Mouse (Mus musculus) limb, embryonic 13.5 days (tissue): ENCODE measurements at regions not wholly inside any gene's neighbourhood (a gene's known extent, or its start where the extent isn't known, plus 50 kb on each side); places are given as distances from the start of the nearest gene placed in this dataset.

ENCODE experiments used
- ATAC-seq: fragments of 200-750 bp; cut with Nextera tagmentation; 2 replicates; pipeline ENCODE4 v1.8.0; 2017; ENCODE audit warnings: low read depth, moderate number of reproducible peaks, moderate TSS enrichment; ENCODE audit not compliant: low FRiP score
- H3K27ac ChIP-seq: fragments of 300-500 bp; sonication (generic); 2 replicates; pipeline ENCODE4 v1.5.1; 2015; ENCODE audit warnings: inconsistent platforms, mild to moderate bottlenecking, moderate library complexity
- H3K27me3 ChIP-seq: fragments of 300-500 bp; sonication (generic); 2 replicates; pipeline ENCODE4 v1.6.1; 2015; ENCODE audit warnings: mild to moderate bottlenecking, inconsistent platforms
- H3K36me3 ChIP-seq: fragments of 300-500 bp; sonication (generic); 2 replicates; pipeline ENCODE4 v1.6.1; 2015; ENCODE audit warnings: inconsistent platforms, mild to moderate bottlenecking, moderate library complexity
- H3K4me1 ChIP-seq: fragments of 300-500 bp; sonication (generic); 2 replicates; pipeline ENCODE4 v1.6.1; 2015; ENCODE audit warnings: inconsistent platforms
- H3K4me2 ChIP-seq: fragments of 300-500 bp; sonication (generic); replicated peaks from 2 replicates; pipeline ENCODE4 v1.6.1; 2015; ENCODE audit warnings: inconsistent platforms, mild to moderate bottlenecking, moderate library complexity
- H3K4me3 ChIP-seq: fragments of 300-500 bp; sonication (generic); 2 replicates; pipeline ENCODE4 v1.5.1; 2015; ENCODE audit warnings: moderate library complexity, mild to moderate bottlenecking, inconsistent platforms
- H3K9ac ChIP-seq: fragments of 300-500 bp; sonication (generic); 2 replicates; pipeline ENCODE4 v1.6.1; 2015; ENCODE audit warnings: mild to moderate bottlenecking, inconsistent platforms
- H3K9me3 ChIP-seq: fragments of 300-500 bp; sonication (generic); 2 replicates; pipeline ENCODE4 v1.6.1; 2016; ENCODE audit warnings: inconsistent platforms
- WGBS: fragments of 180-500 bp; shearing (Covaris S2); methylation state at CpG from one replicate; pipeline ENCODE4 v1.1.7; 2015; 5-methylcytosine and 5-hydroxymethylcytosine counted together

- Histone ChIP-seq H3K4me2 (no peak overlapping the region), H3K27me3 (no peaks in the 10 kb centered on the region), H3K36me3 (no peaks in the 10 kb centered on the region), H3K27ac (no peak overlapping the region), H3K4me3 (no peak overlapping the region), H3K4me1 (no peaks in the 10 kb centered on the region), H3K9ac (no peak overlapping the region), H3K9me3 (0 out of 2 replicates have a peak, but pooled peaks cover 3% of the 10 kb centered on the region)
- 85% methylated on average over 3 of the region's 3 CpGs for WGBS
- ATAC-seq = no peak
Measured at GRCm38 (mm10) chr15:40223272-40223671, 89.1 kb downstream of the 9330182O14Rik start.

GRCm38 (mm10) chr15:40241764-40242163, 107.6 kb downstream of the 9330182O14Rik start:
- no peak overlapping the region for H3K27ac ChIP-seq
- H3K27me3 ChIP-seq = no peaks in the 10 kb centered on the region
- H3K9me3 ChIP-seq = no peaks in the 10 kb centered on the region
- H3K4me1 ChIP-seq = no peaks in the 10 kb centered on the region
- no peak for ATAC-seq
- no peaks in the 10 kb centered on the region for H3K36me3 ChIP-seq
- H3K4me3 ChIP-seq = no peak overlapping the region
- H3K4me2 ChIP-seq = no peak overlapping the region
- WGBS = 82% methylated on average over 4 of the region's 4 CpGs
- no peak overlapping the region for H3K9ac ChIP-seq

GRCm38 (mm10) chr15:40248966-40249365, 114.8 kb downstream of the 9330182O14Rik start:
- Histone ChIP-seq H3K36me3 (no peaks in the 10 kb centered on the region), H3K27ac (no peak overlapping the region), H3K9me3 (no peaks in the 10 kb centered on the region), H3K27me3 (no peaks in the 10 kb centered on the region), H3K9ac (no peak overlapping the region), H3K4me1 (no peaks in the 10 kb centered on the region), H3K4me2 (no peak overlapping the region), H3K4me3 (no peak overlapping the region)
- ATAC-seq = no peak
- 66% methylated on average over 4 of the region's 4 CpGs for WGBS

GRCm38 (mm10) chr15:40259433-40259832, 125.3 kb downstream of the 9330182O14Rik start:
- ATAC-seq = no peak
- H3K4me1 ChIP-seq = no peaks in the 10 kb centered on the region
- H3K4me3 ChIP-seq = no peak overlapping the region
- no peak overlapping the region for H3K4me2 ChIP-seq
- WGBS = 65% methylated on average over 5 of the region's 5 CpGs
- H3K27me3 ChIP-seq = no peaks in the 10 kb centered on the region
- no peak overlapping the region for H3K27ac ChIP-seq
- no peaks in the 10 kb centered on the region for H3K36me3 ChIP-seq
- H3K9me3 ChIP-seq = no peaks in the 10 kb centered on the region
- H3K9ac ChIP-seq = no peak overlapping the region

GRCm38 (mm10) chr15:40279021-40279420, 144.9 kb downstream of the 9330182O14Rik start:
- Histone ChIP-seq H3K4me1 (no peaks in the 10 kb centered on the region), H3K27ac (no peak overlapping the region), H3K9ac (no peak overlapping the region), H3K4me2 (no peak overlapping the region), H3K27me3 (no peaks in the 10 kb centered on the region), H3K4me3 (no peak overlapping the region), H3K36me3 (no peaks in the 10 kb centered on the region), H3K9me3 (no peaks in the 10 kb centered on the region)
- no peak for ATAC-seq
- 86% methylated on average over 1 of the region's 1 CpGs for WGBS

GRCm38 (mm10) chr15:40280551-40280950, 146.4 kb downstream of the 9330182O14Rik start:
- Histone ChIP-seq H3K9ac (no peak overlapping the region), H3K9me3 (no peaks in the 10 kb centered on the region), H3K4me2 (no peak overlapping the region), H3K4me1 (no peaks in the 10 kb centered on the region), H3K4me3 (no peak overlapping the region), H3K27ac (no peak overlapping the region), H3K27me3 (no peaks in the 10 kb centered on the region), H3K36me3 (no peaks in the 10 kb centered on the region)
- ATAC-seq = no peak

GRCm38 (mm10) chr15:40281078-40281720, 147.0 kb downstream of the 9330182O14Rik start:
- Histone ChIP-seq H3K36me3 (no peaks in the 10 kb centered on the region), H3K27me3 (no peaks in the 10 kb centered on the region), H3K4me3 (no peak overlapping the region), H3K4me2 (no peak overlapping the region), H3K4me1 (no peaks in the 10 kb centered on the region), H3K9me3 (no peaks in the 10 kb centered on the region), H3K27ac (no peak overlapping the region), H3K9ac (no peak overlapping the region)
- no peak for ATAC-seq
- WGBS = 78% methylated on average over 1 of the region's 1 CpGs

- Histone ChIP-seq H3K27me3 (no peaks in the 10 kb centered on the region), H3K4me1 (no peaks in the 10 kb centered on the region), H3K4me3 (no peak overlapping the region), H3K27ac (no peak overlapping the region), H3K9me3 (no peaks in the 10 kb centered on the region), H3K36me3 (no peaks in the 10 kb centered on the region), H3K4me2 (no peak overlapping the region), H3K9ac (no peak overlapping the region)
- ATAC-seq = no peak
- 88% methylated on average over 1 of the region's 1 CpGs for WGBS
Measured at GRCm38 (mm10) chr15:40291602-40292001, 157.4 kb downstream of the 9330182O14Rik start.

GRCm38 (mm10) chr15:40312226-40312625, 178.1 kb downstream of the 9330182O14Rik start:
- no peak overlapping the region for H3K4me3 ChIP-seq
- H3K27ac ChIP-seq = no peak overlapping the region
- H3K4me2 ChIP-seq = no peak overlapping the region
- no peaks in the 10 kb centered on the region for H3K27me3 ChIP-seq
- 87% methylated on average over 2 of the region's 2 CpGs for WGBS
- H3K4me1 ChIP-seq = no peaks in the 10 kb centered on the region
- no peak for ATAC-seq
- no peak overlapping the region for H3K9ac ChIP-seq
- no peaks in the 10 kb centered on the region for H3K9me3 ChIP-seq
- no peaks in the 10 kb centered on the region for H3K36me3 ChIP-seq

- no peak overlapping the region for H3K4me2 ChIP-seq
- no peaks in the 10 kb centered on the region for H3K36me3 ChIP-seq
- no peak overlapping the region for H3K4me3 ChIP-seq
- no peak for ATAC-seq
- no peak overlapping the region for H3K27ac ChIP-seq
- no peak overlapping the region for H3K9ac ChIP-seq
- H3K27me3 ChIP-seq = no peaks in the 10 kb centered on the region
- 60% methylated on average over 2 of the region's 2 CpGs for WGBS
- no peaks in the 10 kb centered on the region for H3K9me3 ChIP-seq
- no peaks in the 10 kb centered on the region for H3K4me1 ChIP-seq
Measured at GRCm38 (mm10) chr15:40339746-40340145, 205.6 kb downstream of the 9330182O14Rik start.

- WGBS = 72% methylated on average over 1 of the region's 1 CpGs
- Histone ChIP-seq H3K27me3 (no peaks in the 10 kb centered on the region), H3K36me3 (no peaks in the 10 kb centered on the region), H3K27ac (no peak overlapping the region), H3K4me2 (no peak overlapping the region), H3K9me3 (no peaks in the 10 kb centered on the region), H3K4me3 (no peak overlapping the region), H3K9ac (no peak overlapping the region), H3K4me1 (no peaks in the 10 kb centered on the region)
- no peak for ATAC-seq
Measured at GRCm38 (mm10) chr15:40340269-40340668, 206.1 kb downstream of the 9330182O14Rik start.

- ATAC-seq = no peak
- H3K9ac ChIP-seq = no peak overlapping the region
- no peaks in the 10 kb centered on the region for H3K4me1 ChIP-seq
- no peaks in the 10 kb centered on the region for H3K9me3 ChIP-seq
- no peak overlapping the region for H3K27ac ChIP-seq
- H3K36me3 ChIP-seq = no peaks in the 10 kb centered on the region
- no peak overlapping the region for H3K4me3 ChIP-seq
- H3K27me3 ChIP-seq = no peaks in the 10 kb centered on the region
- H3K4me2 ChIP-seq = no peak overlapping the region
Measured at GRCm38 (mm10) chr15:40351473-40351872, 217.3 kb downstream of the 9330182O14Rik start.

GRCm38 (mm10) chr15:40354802-40355487, 220.8 kb downstream of the 9330182O14Rik start:
- Histone ChIP-seq H3K9ac (no peak overlapping the region), H3K9me3 (no peaks in the 10 kb centered on the region), H3K4me1 (no peaks in the 10 kb centered on the region), H3K4me2 (no peak overlapping the region), H3K27ac (no peak overlapping the region), H3K4me3 (no peak overlapping the region), H3K36me3 (no peaks in the 10 kb centered on the region), H3K27me3 (no peaks in the 10 kb centered on the region)
- no peak for ATAC-seq
- 84% methylated on average over 10 of the region's 10 CpGs for WGBS
